In the genomic region with DNA sequence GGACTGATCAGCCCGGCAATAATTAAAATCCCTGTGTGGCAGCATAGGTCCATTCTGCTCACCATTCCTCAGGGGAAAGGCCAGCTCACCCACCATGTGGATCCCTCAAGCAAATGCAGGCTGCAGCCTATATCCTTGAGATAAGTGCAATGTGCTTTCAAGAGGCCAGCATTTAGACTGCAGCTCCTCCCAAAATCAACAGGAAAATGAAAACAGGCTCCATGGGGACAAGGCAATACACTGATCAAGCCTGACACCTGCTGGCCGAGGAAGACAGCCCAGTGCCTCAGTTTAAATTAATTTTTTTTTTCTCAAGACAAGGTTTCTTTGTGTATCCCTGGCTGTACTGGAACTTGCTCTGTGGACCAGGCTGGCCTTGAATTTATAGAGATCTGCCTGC, we compare ENCODE assay signal across 8 mouse cellular contexts. TPM values are rescaled to one million over a fixed set of nuclear protein-coding genes. Genes with fewer than 3 reads are reported as not detected.
DNase-seq lines count a peak whose midpoint lies in the region; ATAC-seq lines count a peak whose summit lies in the region.

No protein-coding gene starts in this region.

- no peak for DNase-seq in cerebellum, adult 11-12 months
- DNase-seq in urinary bladder, adult 18-20 months (ENCODE audit: low spot score in 2 of 2) = peak; percentile 9
- no peak for DNase-seq in urinary bladder, postnatal 4 days (ENCODE audit: low spot score in 2 of 2)
- peak; percentile 26 for DNase-seq in forelimb bud, embryonic 11.5 days (ENCODE audit: low read depth, low spot score)
- DNase-seq in kidney, postnatal 4 days = peak; percentile 64 to 75
- DNase-seq in mesoderm, embryonic 11.5 days (ENCODE audit: low read depth, low spot score) = peak; percentile 37
- peak; percentile 43 for DNase-seq in thymus, postnatal 0 days (ENCODE audit: low spot score)

- peak; percentile 45; the same call in 1 of the 2 replicates for ATAC-seq in cerebellum, adult (ENCODE audit: insufficient number of reproducible peaks, low FRiP score, low TSS enrichment)

RNA-seq across cellular contexts. Expression of a gene that starts 24.9 kb away (rescaled TPM):
- polyA plus RNA-seq in thymus, postnatal 0 days (2015; fragmentation: Nextera tagmentation; extraction: Ambion mirVana) = 16.5 and 20.7 TPM in 2 replicates

RNA-seq across cellular contexts. Expression of a gene that starts 28.9 kb away (rescaled TPM):
- polyA plus RNA-seq in thymus, postnatal 0 days (2015; fragmentation: Nextera tagmentation; extraction: Ambion mirVana) = 20.8 and 28.3 TPM in 2 replicates

Comparison
In these comparisons a context has a peak if more than half of its experiments do, and no peak if none do; other contexts are left out.
1. DNase-seq: peak in urinary bladder, adult 18-20 months (2 of 2), forelimb bud, embryonic 11.5 days (single experiment), kidney, postnatal 4 days (2 of 2), mesoderm, embryonic 11.5 days (single experiment) and thymus, postnatal 0 days (single experiment); none in cerebellum, adult 11-12 months (single experiment) and urinary bladder, postnatal 4 days (0 of 2).